Mouse (Mus musculus) MEL (cell line): ENCODE measurements at regions not wholly inside any gene's neighbourhood (a gene's known extent, or its start where the extent isn't known, plus 50 kb on each side); places are given as distances from the start of the nearest gene placed in this dataset.

Experiments
- DNase-seq: peaks from one replicate; pipeline ENCODE4 v3.0.0; 2011; ENCODE audit warnings: low read depth, low spot score
- H3K27ac ChIP-seq: 2 replicates; pipeline ENCODE4 v1.5.1; 2012; ENCODE audit warnings: low read depth, mild to moderate bottlenecking, control low read depth, low read length, moderate library complexity; ENCODE audit not compliant: control insufficient read depth
- H3K27me3 ChIP-seq, 2 experiments: fragments of 150-350 bp in 1 of 2; sonication (generic) in 1 of 2; 2 replicates each; pipeline ENCODE4 v1.6.1; 2012; ENCODE audit warnings: low read length in 2 of 2, mild to moderate bottlenecking in 2 of 2, improper control_type of control experiment in 1 of 2, moderate library complexity in 1 of 2; ENCODE audit not compliant: insufficient read depth in 2 of 2, control insufficient read depth in 1 of 2
- H3K36me3 ChIP-seq, 2 experiments: 2 replicates each; pipeline ENCODE4 v1.6.1; 2012 to 2014; ENCODE audit warnings: low read length in 2 of 2, improper control_type of control experiment in 1 of 2, inconsistent platforms in 1 of 2, mild to moderate bottlenecking in 1 of 2; ENCODE audit not compliant: insufficient read depth in 2 of 2, control insufficient read depth in 1 of 2
- H3K4me1 ChIP-seq, 2 experiments: fragments of 150-350 bp in 1 of 2; sonication (generic) in 1 of 2; 2 replicates each; pipeline ENCODE4 v1.6.1; 2012; ENCODE audit warnings: low read length in 2 of 2, improper control_type of control experiment in 1 of 2, mild to moderate bottlenecking in 1 of 2; ENCODE audit not compliant: insufficient read depth in 2 of 2, control insufficient read depth in 1 of 2
- H3K4me3 ChIP-seq, 2 experiments: fragments of 150-350 bp in 1 of 2; sonication (generic) in 1 of 2; 2 replicates each; pipeline ENCODE4 v1.5.1; 2012; ENCODE audit warnings: low read depth in 2 of 2, low read length in 2 of 2, mild to moderate bottlenecking in 2 of 2, moderate library complexity in 2 of 2, control low read depth in 1 of 2, improper control_type of control experiment in 1 of 2; ENCODE audit not compliant: control insufficient read depth in 1 of 2, insufficient read depth in 1 of 2
- H3K79me2 ChIP-seq: 2 replicates; pipeline ENCODE4 v1.6.1; 2012; ENCODE audit warnings: mild to moderate bottlenecking, low read length, moderate library complexity; ENCODE audit not compliant: control insufficient read depth, poor library complexity, insufficient read depth
- H3K9ac ChIP-seq: 2 replicates; pipeline ENCODE4 v1.6.1; 2012; ENCODE audit warnings: low read depth, mild to moderate bottlenecking, control low read depth, low read length, moderate library complexity; ENCODE audit not compliant: control insufficient read depth, poor library complexity, severe bottlenecking
- H3K9me3 ChIP-seq: fragments of 150-350 bp; sonication (generic); replicated peaks from 2 replicates; pipeline ENCODE4 v1.6.1; 2012; ENCODE audit warnings: mild to moderate bottlenecking, low read length, improper control_type of control experiment, moderate library complexity; ENCODE audit not compliant: insufficient read depth
- CHD1 ChIP-seq: IDR thresholded peaks from 2 replicates; pipeline ENCODE4 v1.6.1; 2012; ENCODE audit warnings: low read depth, mild to moderate bottlenecking, inconsistent platforms, low read length, improper control_type of control experiment
- CHD2 ChIP-seq: IDR thresholded peaks from 2 replicates; pipeline ENCODE4 v1.6.1; 2011; ENCODE audit warnings: low read length, improper control_type of control experiment
- CTCF ChIP-seq, 3 experiments: IDR thresholded peaks in 2 of 3; conservative IDR thresholded peaks in 1 of 3; 2 replicates each; pipeline ENCODE4 v1.5.1; 2011 to 2012; ENCODE audit warnings: low read length in 3 of 3, low read depth in 2 of 3, mild to moderate bottlenecking in 2 of 3, improper control_type of control experiment in 1 of 3, inconsistent platforms in 1 of 3, mixed read lengths in 1 of 3, moderate library complexity in 1 of 3; ENCODE audit not compliant: control insufficient read depth in 1 of 3, insufficient read depth in 1 of 3, poor library complexity in 1 of 3, severe bottlenecking in 1 of 3
- EP300 ChIP-seq, 2 experiments: IDR thresholded peaks; 2 replicates each; pipeline ENCODE4 v1.6.1; 2011; ENCODE audit warnings: improper control_type of control experiment in 2 of 2, low read length in 2 of 2, low read depth in 1 of 2, mild to moderate bottlenecking in 1 of 2
- ETS1 ChIP-seq: IDR thresholded peaks from 2 replicates; pipeline ENCODE4 v1.6.1; 2012; ENCODE audit warnings: low read depth, mild to moderate bottlenecking, inconsistent platforms, low read length, improper control_type of control experiment, moderate library complexity
- GABPA ChIP-seq: IDR thresholded peaks from 2 replicates; pipeline ENCODE4 v1.6.1; 2012; ENCODE audit warnings: low read depth, mild to moderate bottlenecking, inconsistent platforms, low read length, improper control_type of control experiment, moderate library complexity
- MEF2A ChIP-seq: IDR thresholded peaks from 2 replicates; pipeline ENCODE4 v1.6.1; 2014; ENCODE audit warnings: low read depth, mild to moderate bottlenecking, inconsistent platforms, low read length, improper control_type of control experiment; ENCODE audit not compliant: poor library complexity, insufficient replicate concordance, severe bottlenecking; ENCODE audit errors: extremely low read depth
- NRF1 ChIP-seq: IDR thresholded peaks from 2 replicates; pipeline ENCODE4 v1.6.1; 2014; ENCODE audit warnings: low read depth, mild to moderate bottlenecking, inconsistent platforms, low read length, improper control_type of control experiment, moderate library complexity; ENCODE audit not compliant: poor library complexity, insufficient read depth, severe bottlenecking
- POLR2AphosphoS5 ChIP-seq: IDR thresholded peaks from 2 replicates; pipeline ENCODE4 v1.6.1; 2012; ENCODE audit warnings: low read depth, borderline replicate concordance, mild to moderate bottlenecking, inconsistent platforms, low read length, moderate library complexity, mixed read lengths
- RAD21 ChIP-seq: IDR thresholded peaks from 2 replicates; pipeline ENCODE4 v1.6.1; 2011; ENCODE audit warnings: mild to moderate bottlenecking, low read depth, low read length, improper control_type of control experiment
- SIN3A ChIP-seq: IDR thresholded peaks from 2 replicates; pipeline ENCODE4 v1.6.1; 2012; ENCODE audit warnings: low read length, improper control_type of control experiment, inconsistent platforms
- TAL1 ChIP-seq: IDR thresholded peaks from 2 replicates; pipeline ENCODE4 v1.6.1; 2012; ENCODE audit warnings: mild to moderate bottlenecking, inconsistent platforms, low read length, moderate library complexity, mixed read lengths
- TCF12 ChIP-seq: IDR thresholded peaks from 2 replicates; pipeline ENCODE4 v1.6.1; 2014; ENCODE audit warnings: low read depth, mild to moderate bottlenecking, inconsistent platforms, low read length, improper control_type of control experiment, moderate library complexity
- UBTF ChIP-seq: IDR thresholded peaks from 2 replicates; pipeline ENCODE4 v1.6.1; 2012; ENCODE audit warnings: low read depth, mild to moderate bottlenecking, inconsistent platforms, low read length, improper control_type of control experiment, moderate library complexity, borderline replicate concordance; ENCODE audit not compliant: insufficient read depth
- USF1 ChIP-seq: IDR thresholded peaks from 2 replicates; pipeline ENCODE4 v1.6.1; 2014; ENCODE audit warnings: low read depth, mild to moderate bottlenecking, inconsistent platforms, low read length, improper control_type of control experiment, moderate library complexity
- USF2 ChIP-seq, 2 experiments: IDR thresholded peaks; 2 replicates each; pipeline ENCODE4 v1.6.1; 2011 to 2012; ENCODE audit warnings: improper control_type of control experiment in 2 of 2, low read length in 2 of 2, borderline replicate concordance in 1 of 2, inconsistent platforms in 1 of 2, low read depth in 1 of 2, mild to moderate bottlenecking in 1 of 2; ENCODE audit not compliant: insufficient read depth in 1 of 2
- ZC3H11A ChIP-seq: IDR thresholded peaks from 2 replicates; pipeline ENCODE4 v1.6.1; 2012; ENCODE audit warnings: low read depth, mild to moderate bottlenecking, inconsistent platforms, low read length, improper control_type of control experiment
- ZKSCAN1 ChIP-seq: IDR thresholded peaks from 2 replicates; pipeline ENCODE4 v1.6.1; 2012; ENCODE audit warnings: low read depth, mild to moderate bottlenecking, inconsistent platforms, low read length, improper control_type of control experiment, moderate library complexity

- no peaks in the 10 kb centered on the region for H3K36me3 ChIP-seq
- no peaks in the 10 kb centered on the region for H3K9me3 ChIP-seq
- H3K27ac ChIP-seq = no peak overlapping the region
- TF ChIP-seq USF1 (no peak), TAL1 (no peak), POLR2AphosphoS5 (no peak), USF2 (IDR thresholded peaks at IDR 0.05; ENCODE audit: borderline replicate concordance in 1 of 2, insufficient read depth in 1 of 2, low read depth in 1 of 2, low read length in 2 of 2) (no peak), ETS1 (no peak), ZKSCAN1 (no peak), UBTF (no peak), EP300 (IDR thresholded peaks at IDR 0.05; ENCODE audit: low read depth in 1 of 2, low read length in 2 of 2) (no peak), ZC3H11A (no peak), SIN3A (no peak), RAD21 (no peak)
- H3K4me1 ChIP-seq = no peaks in the 10 kb centered on the region
- no peaks in the 10 kb centered on the region for H3K79me2 ChIP-seq
- no peak overlapping the region for H3K4me3 ChIP-seq
- no peak for DNase-seq
- H3K9ac ChIP-seq = no peak overlapping the region
- no peaks in the 10 kb centered on the region for H3K27me3 ChIP-seq
Observed at GRCm38 (mm10) chr2:166480883-166481282, 232.7 kb downstream of the Prex1 start.

GRCm38 (mm10) chr2:166476953-166477352 lies 236.7 kb downstream of the Prex1 start:
- no peak for DNase-seq
- Histone ChIP-seq H3K36me3 (no peaks in the 10 kb centered on the region), H3K4me3 (no peak overlapping the region), H3K27ac (no peak overlapping the region), H3K4me1 (no peaks in the 10 kb centered on the region), H3K79me2 (no peaks in the 10 kb centered on the region), H3K9me3 (no peaks in the 10 kb centered on the region), H3K27me3 (no peaks in the 10 kb centered on the region), H3K9ac (no peak overlapping the region)
- TF ChIP-seq GABPA (no peak), CHD2 (no peak), NRF1 (no peak), SIN3A (no peak), RAD21 (no peak), TCF12 (no peak), MEF2A (no peak), CHD1 (no peak), CTCF (IDR thresholded peaks at IDR 0.05 in 2 of 3, conservative IDR thresholded peaks at IDR 0.05 in 1 of 3; ENCODE audit: control insufficient read depth in 1 of 3, insufficient read depth in 1 of 3, low read depth in 2 of 3, low read length in 3 of 3, poor library complexity in 1 of 3, severe bottlenecking in 1 of 3) (no peak), USF1 (no peak)
